Mouse (Mus musculus) hindbrain, embryonic 12.5 days (tissue): ENCODE measurements around the gene Ensa. TPM values are rescaled to one million over a fixed set of nuclear protein-coding genes. Genes with fewer than 3 reads are reported as not detected.
"Not testable (repeated sequence)": the region's sequence is repeated elsewhere in the genome, so short reads cannot be mapped to it uniquely, and the experiment has no call there.

Source experiments
- ATAC-seq: fragments of 200-750 bp; cut with Nextera tagmentation; 2 replicates; pipeline ENCODE4 v1.8.0; 2017; ENCODE audit warnings: moderate TSS enrichment; ENCODE audit not compliant: low FRiP score
- H3K27ac ChIP-seq: fragments of 300-500 bp; sonication (generic); 2 replicates; pipeline ENCODE4 v1.5.1; 2016; ENCODE audit warnings: mild to moderate bottlenecking
- H3K27me3 ChIP-seq: fragments of 300-500 bp; sonication (generic); 2 replicates; pipeline ENCODE4 v1.6.1; 2016; ENCODE audit warnings: mild to moderate bottlenecking
- H3K36me3 ChIP-seq: fragments of 300-500 bp; sonication (generic); 2 replicates; pipeline ENCODE4 v1.6.1; 2016; ENCODE audit warnings: mild to moderate bottlenecking
- H3K4me1 ChIP-seq: fragments of 300-500 bp; sonication (generic); 2 replicates; pipeline ENCODE4 v1.6.1; 2016
- H3K4me2 ChIP-seq: fragments of 300-500 bp; sonication (generic); replicated peaks from 2 replicates; pipeline ENCODE4 v1.6.1; 2016; ENCODE audit warnings: mild to moderate bottlenecking
- H3K4me3 ChIP-seq: fragments of 300-500 bp; sonication (generic); 2 replicates; pipeline ENCODE4 v1.5.1; 2016; ENCODE audit warnings: mild to moderate bottlenecking
- H3K9ac ChIP-seq: fragments of 300-500 bp; sonication (generic); 2 replicates; pipeline ENCODE4 v1.6.1; 2016; ENCODE audit warnings: mild to moderate bottlenecking, moderate library complexity
- H3K9me3 ChIP-seq: fragments of 300-500 bp; sonication (generic); replicated peaks from 2 replicates; pipeline ENCODE4 v1.6.1; 2016; ENCODE audit warnings: mild to moderate bottlenecking
- WGBS: fragments of 180-500 bp; shearing (Covaris S2); methylation state at CpG from one replicate; pipeline ENCODE4 v1.1.7; 2016; 5-methylcytosine and 5-hydroxymethylcytosine counted together
- polyA plus RNA-seq: library from polyadenylated mRNA; unstranded; fragments of >200 nt; fragmentation: Nextera tagmentation; extraction: Ambion mirVana; gene quantifications from 2 replicates; pipeline ENCODE4 v1.2.1, GENCODE M21; 2016

The Ensa gene
- polyA plus RNA-seq, 1 experiment from 2014 or later, result 97.5 TPM

DNA sequence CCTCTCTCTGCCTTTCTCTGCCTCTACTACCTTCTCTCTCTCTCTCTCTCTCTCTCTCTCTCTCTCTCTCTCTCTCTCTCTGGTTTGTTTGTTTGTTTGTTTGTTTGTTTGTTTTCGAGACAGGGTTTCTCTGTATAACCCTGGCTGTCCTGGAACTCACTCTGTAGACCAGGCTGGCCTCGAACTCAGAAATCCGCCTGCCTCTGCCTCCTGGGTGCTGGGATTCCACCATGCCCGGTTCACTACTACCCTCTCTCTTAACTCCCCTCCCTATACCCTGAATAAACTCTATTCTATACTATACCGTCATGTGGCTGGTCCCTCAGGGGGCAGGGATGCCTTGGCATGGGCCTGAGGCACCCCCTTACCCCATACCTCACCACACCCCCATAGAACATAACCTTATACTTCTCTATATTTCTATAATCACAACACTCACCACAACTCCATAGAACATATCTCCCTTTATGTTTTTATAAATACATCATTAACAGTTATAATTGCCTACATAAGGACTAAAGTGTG, 740 bp upstream of the Ensa start:
- peaks cover 36% of the 10 kb centered on the region for H3K36me3 ChIP-seq
- peak overlapping the region; percentile 79 for H3K27ac ChIP-seq
- H3K9ac ChIP-seq, result peak overlapping the region; percentile 41; the same call in 1 of the 2 replicates
- H3K27me3 ChIP-seq, H3K9me3 ChIP-seq, ATAC-seq: not testable (repeated sequence)
- H3K4me3 ChIP-seq, result peak overlapping the region; percentile 59
- WGBS, result 70% methylated on average over 5 of the region's 5 CpGs
- H3K4me1 ChIP-seq, result peaks cover 15% of the 10 kb centered on the region
- H3K4me2 ChIP-seq, result peak overlapping the region; percentile 51

DNA sequence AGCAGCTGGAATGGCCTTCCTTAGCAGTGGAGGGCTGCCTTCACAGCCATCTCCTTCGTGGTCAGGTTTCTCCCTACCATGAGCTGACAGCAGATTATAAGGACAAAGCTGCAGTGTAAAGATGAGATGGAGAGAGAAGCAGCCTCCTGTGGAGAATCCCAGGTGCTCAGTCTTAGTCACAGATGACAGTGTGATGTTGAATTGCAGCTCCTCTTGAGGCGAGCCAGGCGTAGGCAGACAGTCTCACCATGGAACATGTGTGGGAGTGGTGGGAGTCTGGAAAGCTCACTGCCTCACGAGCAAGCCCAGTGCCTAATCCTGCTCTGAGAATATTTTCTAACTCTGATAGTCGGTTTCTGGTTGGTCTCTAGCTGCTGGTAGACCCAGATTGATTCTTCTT, 3.0 kb downstream of the Ensa start:
- Histone ChIP-seq H3K9me3 (no peaks in the 10 kb centered on the region), H3K27ac (no peak overlapping the region), H3K27me3 (no peaks in the 10 kb centered on the region), H3K4me2 (no peak overlapping the region), H3K9ac (no peak overlapping the region), H3K4me1 (peaks cover 15% of the 10 kb centered on the region), H3K36me3 (peaks cover 55% of the 10 kb centered on the region), H3K4me3 (no peak overlapping the region)
- 90% methylated on average over 5 of the region's 5 CpGs for WGBS
- ATAC-seq, result no peak

GRCm38 (mm10) chr3:95629755-95630154, 5.0 kb downstream of the Ensa start:
- Histone ChIP-seq H3K36me3 (peaks cover 72% of the 10 kb centered on the region), H3K4me1 (peaks cover 9% of the 10 kb centered on the region)

GRCm38 (mm10) chr3:95630856-95631255, 6.1 kb downstream of the Ensa start:
- H3K4me1 ChIP-seq, result peaks cover 6% of the 10 kb centered on the region
- no peak overlapping the region for H3K9ac ChIP-seq
- H3K9me3 ChIP-seq, result no peaks in the 10 kb centered on the region
- no peaks in the 10 kb centered on the region for H3K27me3 ChIP-seq
- H3K4me3 ChIP-seq, result no peak overlapping the region
- peaks cover 83% of the 10 kb centered on the region for H3K36me3 ChIP-seq
- no peak overlapping the region for H3K27ac ChIP-seq
- ATAC-seq, result no peak
- no peak overlapping the region for H3K4me2 ChIP-seq
- 88% methylated on average over 3 of the region's 3 CpGs for WGBS

More at GRCm38 (mm10) chr3:95629755-95630154, 5.0 kb downstream of the Ensa start:
- ATAC-seq, result no peak
- WGBS, result 75% methylated on average over 4 of the region's 4 CpGs
- Histone ChIP-seq H3K4me3 (no peak overlapping the region), H3K27ac (no peak overlapping the region), H3K27me3 (no peaks in the 10 kb centered on the region), H3K4me2 (no peak overlapping the region), H3K9me3 (no peaks in the 10 kb centered on the region), H3K9ac (no peak overlapping the region)

- Histone ChIP-seq H3K4me1 (peaks cover 1% of the 10 kb centered on the region), H3K9ac (no peak overlapping the region), H3K4me2 (no peak overlapping the region), H3K9me3 (no peaks in the 10 kb centered on the region), H3K27me3 (no peaks in the 10 kb centered on the region), H3K4me3 (no peak overlapping the region), H3K27ac (no peak overlapping the region), H3K36me3 (peaks cover 87% of the 10 kb centered on the region)
- no peak for ATAC-seq
- WGBS, result 75% methylated on average over 6 of the region's 6 CpGs
Measured at GRCm38 (mm10) chr3:95631304-95631703, 6.5 kb downstream of the Ensa start.

- no peak overlapping the region for H3K4me2 ChIP-seq
- 79% methylated on average over 12 of the region's 12 CpGs for WGBS
- ATAC-seq, result no peak
- no peak overlapping the region for H3K9ac ChIP-seq
- peaks cover 90% of the 10 kb centered on the region for H3K36me3 ChIP-seq
- H3K27ac ChIP-seq, result no peak overlapping the region
- no peaks in the 10 kb centered on the region for H3K4me1 ChIP-seq
- no peak overlapping the region for H3K4me3 ChIP-seq
- H3K27me3 ChIP-seq, result no peaks in the 10 kb centered on the region
- no peaks in the 10 kb centered on the region for H3K9me3 ChIP-seq
Measured at GRCm38 (mm10) chr3:95632648-95633588, 8.1 kb downstream of the Ensa start.

- H3K36me3 ChIP-seq, result peaks cover 87% of the 10 kb centered on the region
- H3K4me1 ChIP-seq, result no peaks in the 10 kb centered on the region
- WGBS, result 81% methylated on average over 4 of the region's 4 CpGs
Measured at GRCm38 (mm10) chr3:95635636-95636035, 10.8 kb downstream of the Ensa start.

GRCm38 (mm10) chr3:95636072-95636471, 11.3 kb downstream of the Ensa start:
- Histone ChIP-seq H3K9ac (no peak overlapping the region), H3K4me2 (no peak overlapping the region), H3K9me3 (no peaks in the 10 kb centered on the region), H3K4me1 (no peaks in the 10 kb centered on the region), H3K36me3 (peaks cover 84% of the 10 kb centered on the region), H3K4me3 (no peak overlapping the region), H3K27ac (no peak overlapping the region), H3K27me3 (no peaks in the 10 kb centered on the region)
- WGBS, result 86% methylated on average over 4 of the region's 4 CpGs
- ATAC-seq, result no peak

More at GRCm38 (mm10) chr3:95635636-95636035, 10.8 kb downstream of the Ensa start:
- Histone ChIP-seq H3K9me3 (no peaks in the 10 kb centered on the region), H3K4me2 (no peak overlapping the region), H3K27me3 (no peaks in the 10 kb centered on the region), H3K27ac (no peak overlapping the region), H3K4me3 (no peak overlapping the region), H3K9ac (no peak overlapping the region)
- no peak for ATAC-seq

- Histone ChIP-seq H3K4me2 (no peak overlapping the region), H3K4me1 (no peaks in the 10 kb centered on the region), H3K4me3 (no peak overlapping the region), H3K9ac (no peak overlapping the region), H3K9me3 (no peaks in the 10 kb centered on the region), H3K27me3 (no peaks in the 10 kb centered on the region), H3K27ac (no peak overlapping the region), H3K36me3 (peaks cover 55% of the 10 kb centered on the region)
- ATAC-seq, result no peak
- 95% methylated on average over 1 of the region's 1 CpGs for WGBS
Measured at GRCm38 (mm10) chr3:95639694-95640093, 14.9 kb downstream of the Ensa start.

DNA sequence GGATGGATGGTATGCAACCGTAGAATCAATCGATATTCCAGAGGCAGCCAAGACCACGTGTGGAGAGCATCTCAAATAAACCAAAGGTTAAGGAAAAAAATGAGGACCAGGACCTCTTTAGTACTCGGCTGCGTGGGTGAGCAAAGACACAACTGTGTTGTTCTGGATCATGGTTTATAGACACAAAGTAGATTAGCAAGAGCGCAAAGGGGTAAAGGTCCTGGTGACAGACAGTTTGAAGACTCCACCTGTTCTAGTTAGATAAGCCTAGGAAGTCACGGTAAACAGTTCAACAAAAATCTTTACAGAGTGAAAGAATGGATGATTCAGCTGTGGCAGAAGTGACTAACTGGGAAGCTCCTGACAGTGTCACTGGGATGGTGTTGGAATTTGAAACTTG, 18.3 kb downstream of the Ensa start:
- H3K4me3 ChIP-seq, result no peak overlapping the region
- no peaks in the 10 kb centered on the region for H3K27me3 ChIP-seq
- H3K9me3 ChIP-seq, result no peaks in the 10 kb centered on the region
- no peak for ATAC-seq
- WGBS, result 90% methylated on average over 7 of the region's 7 CpGs
- H3K27ac ChIP-seq, result no peak overlapping the region
- H3K4me2 ChIP-seq, result no peak overlapping the region
- peaks cover 24% of the 10 kb centered on the region for H3K36me3 ChIP-seq
- H3K9ac ChIP-seq, result no peak overlapping the region
- no peaks in the 10 kb centered on the region for H3K4me1 ChIP-seq

DNA sequence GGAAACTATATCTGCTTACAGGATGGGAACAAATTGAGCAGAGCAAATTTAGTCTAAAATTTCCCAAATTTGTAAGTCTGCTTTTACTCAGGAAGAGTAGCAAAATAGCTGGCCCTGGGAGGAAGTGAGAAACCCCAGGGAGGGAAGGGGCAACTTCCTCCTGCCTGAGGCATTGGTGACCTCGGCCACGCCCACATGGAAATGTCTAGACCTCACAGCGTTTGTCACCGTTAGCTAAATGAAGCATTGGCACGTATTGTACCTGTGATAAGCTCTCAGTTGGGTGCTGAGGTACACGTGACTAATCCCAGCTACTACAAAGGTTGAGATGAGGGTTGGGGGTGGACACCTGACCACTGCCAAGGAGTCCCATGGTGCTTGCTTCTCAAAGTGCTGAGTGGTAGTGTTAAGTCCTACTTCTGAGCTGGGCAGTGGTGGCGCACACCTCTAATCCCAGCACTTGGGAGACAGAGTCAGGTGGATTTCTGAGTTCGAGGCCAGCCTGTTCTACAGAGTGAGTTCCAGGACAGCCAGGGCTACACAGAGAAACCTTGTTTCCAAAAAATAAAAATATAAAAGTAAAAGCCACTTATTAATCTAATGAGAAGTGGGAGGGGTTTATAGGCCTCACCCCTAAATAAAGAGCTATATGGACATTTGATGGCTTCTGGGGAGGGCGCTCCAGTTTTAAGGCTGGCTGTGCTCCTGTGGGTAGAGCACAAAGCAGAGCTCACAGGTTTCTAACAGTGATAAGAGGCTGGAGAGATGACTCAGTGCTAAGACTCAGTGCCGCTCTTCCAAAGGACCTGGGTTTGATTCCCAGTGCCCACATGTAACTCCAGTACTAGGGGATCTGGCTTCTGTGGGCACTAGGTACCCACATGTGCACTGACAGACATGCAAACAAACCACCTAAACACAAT, 20.8 kb downstream of the Ensa start:
- no peak overlapping the region for H3K9ac ChIP-seq
- ATAC-seq, result no peak

GRCm38 (mm10) chr3:95648016-95648415, 23.2 kb downstream of the Ensa start:
- no peaks in the 10 kb centered on the region for H3K9me3 ChIP-seq
- no peak overlapping the region for H3K9ac ChIP-seq
- no peak overlapping the region for H3K4me3 ChIP-seq
- no peak overlapping the region for H3K27ac ChIP-seq
- H3K36me3 ChIP-seq, result no peaks in the 10 kb centered on the region
- H3K4me1 ChIP-seq, result no peaks in the 10 kb centered on the region
- no peaks in the 10 kb centered on the region for H3K27me3 ChIP-seq
- no peak overlapping the region for H3K4me2 ChIP-seq
- WGBS, result 93% methylated on average over 5 of the region's 5 CpGs
- no peak for ATAC-seq

More for the DNA sequence above, 20.8 kb downstream of the Ensa start:
- Histone ChIP-seq H3K9me3 (no peaks in the 10 kb centered on the region), H3K36me3 (0 out of 2 replicates have a peak, but pooled peaks cover 3% of the 10 kb centered on the region), H3K4me3 (no peak overlapping the region), H3K4me2 (no peak overlapping the region), H3K27ac (no peak overlapping the region), H3K4me1 (no peaks in the 10 kb centered on the region), H3K27me3 (no peaks in the 10 kb centered on the region)
- 67% methylated on average over 10 of the region's 10 CpGs for WGBS
